Mouse (Mus musculus) G1E (cell line): ENCODE data around the gene Lcmt1.

Experiments
- CTCF ChIP-seq: IDR thresholded peaks from 2 replicates; pipeline ENCODE4 v1.5.1; 2012; ENCODE audit warnings: low read depth, low read length, inconsistent platforms, mixed read lengths
- GATA1 ChIP-seq: IDR thresholded peaks from 2 replicates; pipeline ENCODE4 v1.6.1; 2012; ENCODE audit warnings: borderline replicate concordance, low read length, inconsistent platforms, mixed read lengths
- TAL1 ChIP-seq: conservative IDR thresholded peaks from 2 replicates; pipeline ENCODE4 v1.6.1; 2012; ENCODE audit warnings: low read depth, low read length, inconsistent platforms, mixed read lengths

DNA sequence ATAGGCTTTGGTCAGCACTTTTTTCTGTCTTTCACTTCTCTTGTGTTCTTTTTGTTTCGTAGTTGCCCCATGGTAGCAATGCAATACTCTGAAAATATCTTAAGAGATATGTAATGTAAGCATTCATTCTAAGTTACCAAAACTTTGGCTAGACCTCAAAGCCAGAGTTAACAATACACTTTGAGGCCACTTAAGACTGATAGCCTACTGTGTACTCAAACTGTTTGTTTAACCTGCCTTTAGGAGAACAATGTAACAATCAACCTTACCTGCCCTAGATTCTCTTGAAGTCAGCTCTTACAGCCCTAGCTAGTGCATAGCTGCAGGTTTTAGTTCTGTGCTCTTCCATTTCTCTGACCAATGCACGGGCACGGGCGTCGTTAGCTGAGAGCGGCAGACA lies 24.7 kb downstream of the Lcmt1 start:
- no peak for TF ChIP-seq TAL1
- TF ChIP-seq CTCF: no peak
- no peak for TF ChIP-seq GATA1
